Mouse (Mus musculus) naive thymus-derived CD4-positive, alpha-beta T cell, adult 2 months (primary cell): ENCODE data around the gene Klf15.

ENCODE experiments used
- DNase-seq: peaks from one replicate; pipeline ENCODE4 v3.0.0-alpha.2; 2011; ENCODE audit warnings: low read depth

The Klf15 gene

DNA sequence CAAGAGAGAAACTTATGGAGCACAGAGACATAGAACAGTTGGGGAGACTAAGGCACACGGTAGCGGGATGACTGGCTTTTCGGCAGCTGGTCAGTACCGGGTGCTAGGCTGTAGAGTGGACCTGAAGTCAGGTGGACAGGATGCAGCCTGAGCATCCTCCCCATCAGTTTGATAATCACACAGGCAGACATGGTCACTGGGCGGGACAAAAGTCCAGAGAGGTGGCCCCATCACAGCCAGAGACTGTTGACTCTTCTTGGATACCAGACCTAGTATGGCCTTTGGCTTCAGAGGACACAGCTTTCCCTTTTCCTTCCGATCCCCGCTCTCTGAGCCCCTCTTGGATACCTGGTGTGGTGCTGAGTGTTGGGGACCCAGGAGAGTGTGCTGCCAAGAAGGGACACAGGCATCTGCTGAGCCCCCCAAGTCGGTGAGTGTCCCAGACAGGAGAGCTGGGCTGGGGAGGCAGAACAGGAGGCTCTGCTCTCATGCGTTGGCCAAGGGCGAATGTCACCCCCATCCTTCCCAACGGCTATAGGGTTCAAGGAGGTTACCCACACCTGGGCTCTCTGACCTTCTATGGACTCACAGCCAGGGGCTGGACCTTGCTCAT is 2.8 kb downstream of the Klf15 start:
- no peak for DNase-seq

DNA sequence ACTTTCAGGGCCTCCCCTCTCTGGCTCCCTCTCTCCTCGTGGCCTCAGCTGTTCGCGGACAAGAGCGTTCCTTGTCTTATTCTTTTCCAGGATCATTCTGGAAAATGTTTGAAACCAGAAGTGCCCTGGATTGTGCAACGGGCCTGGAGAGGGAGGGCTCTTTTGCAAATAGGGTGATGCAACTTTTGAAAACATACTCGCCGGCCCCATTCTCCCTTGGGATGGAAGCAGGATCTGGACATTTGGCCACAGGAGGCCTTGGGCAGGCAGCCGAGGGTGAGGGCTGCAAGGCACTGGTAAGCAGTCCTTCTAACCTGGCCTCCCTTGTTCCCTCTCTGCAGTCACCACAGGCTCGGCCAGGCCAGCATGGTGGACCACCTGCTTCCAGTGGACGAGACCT is 3.7 kb downstream of the Klf15 start:
- DNase-seq: no peak

DNA sequence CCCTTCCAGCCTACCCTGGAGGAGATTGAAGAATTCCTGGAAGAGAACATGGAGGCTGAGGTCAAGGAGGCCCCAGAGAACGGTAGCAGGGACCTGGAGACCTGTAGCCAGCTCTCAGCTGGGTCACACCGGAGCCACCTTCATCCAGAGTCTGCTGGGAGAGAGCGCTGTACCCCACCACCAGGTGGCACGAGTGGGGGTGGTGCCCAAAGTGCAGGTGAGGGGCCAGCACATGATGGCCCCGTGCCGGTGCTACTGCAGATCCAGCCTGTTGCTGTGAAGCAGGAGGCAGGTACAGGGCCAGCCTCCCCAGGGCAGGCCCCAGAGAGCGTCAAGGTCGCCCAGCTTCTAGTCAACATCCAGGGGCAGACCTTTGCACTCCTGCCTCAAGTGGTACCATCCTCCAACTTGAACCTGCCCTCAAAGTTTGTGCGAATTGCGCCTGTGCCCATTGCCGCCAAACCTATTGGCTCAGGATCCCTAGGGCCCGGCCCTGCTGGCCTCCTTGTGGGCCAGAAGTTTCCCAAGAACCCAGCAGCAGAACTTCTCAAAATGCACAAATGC is 4.6 kb downstream of the Klf15 start:
- no peak for DNase-seq

DNA sequence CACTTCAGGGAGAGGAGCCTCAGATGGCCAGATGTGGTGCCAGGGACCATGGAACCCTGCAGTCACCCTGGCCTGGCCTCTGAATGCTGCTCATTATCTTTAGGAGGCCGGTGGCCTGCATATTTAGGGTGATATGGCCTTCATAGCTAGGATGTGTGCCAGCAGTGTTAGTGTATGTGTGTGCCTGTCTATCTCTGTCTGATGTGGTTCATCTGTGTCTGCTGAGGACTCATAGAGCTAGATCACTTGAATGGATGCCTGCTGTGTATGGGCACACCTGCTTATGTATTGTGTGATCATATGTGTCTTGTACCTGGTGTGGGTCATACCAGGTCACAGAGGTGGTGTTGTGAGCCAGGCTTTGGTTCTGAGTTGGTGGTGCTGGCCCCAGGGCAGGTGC is 5.8 kb downstream of the Klf15 start:
- no peak for DNase-seq

DNA sequence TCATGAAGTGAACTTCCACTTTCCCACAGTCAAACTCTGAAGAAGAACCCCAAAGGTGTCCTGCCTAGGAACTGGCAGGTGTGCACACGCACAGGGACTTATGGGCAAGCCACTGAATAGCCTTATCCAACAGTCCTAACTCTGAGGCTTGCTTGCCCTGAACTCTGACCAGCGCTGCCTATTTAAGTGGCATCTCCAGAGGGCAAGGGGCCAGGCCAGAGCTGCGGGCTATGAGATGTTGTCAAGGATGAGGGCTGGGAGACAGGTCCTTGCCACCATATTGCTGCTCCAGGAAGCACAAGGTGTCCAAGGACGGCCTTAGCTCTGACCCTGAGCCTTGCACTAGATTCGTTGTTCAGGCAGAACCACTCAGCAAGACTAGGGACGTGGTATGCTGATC is 6.7 kb downstream of the Klf15 start:
- DNase-seq: no peak

DNA sequence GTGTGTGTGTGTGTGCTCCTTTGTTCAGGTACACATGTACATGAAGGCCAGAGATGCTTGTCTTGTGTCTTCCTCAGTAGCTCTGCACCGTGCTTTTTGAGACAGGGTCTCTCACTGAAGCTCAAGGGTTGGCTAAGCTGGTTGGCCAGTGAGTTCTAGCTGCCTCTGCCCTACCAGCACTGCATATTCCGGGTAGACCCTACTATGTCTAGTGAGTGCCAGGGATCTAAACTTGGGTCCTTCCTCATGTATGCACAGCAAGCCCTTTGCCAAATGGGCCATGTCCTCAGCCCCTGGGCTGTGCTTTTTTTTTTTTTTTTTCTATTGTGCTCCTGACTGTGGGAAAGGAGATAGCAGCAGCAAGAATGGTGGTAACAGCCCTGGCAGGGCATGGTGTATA is 7.9 kb downstream of the Klf15 start:
- no peak for DNase-seq

DNA sequence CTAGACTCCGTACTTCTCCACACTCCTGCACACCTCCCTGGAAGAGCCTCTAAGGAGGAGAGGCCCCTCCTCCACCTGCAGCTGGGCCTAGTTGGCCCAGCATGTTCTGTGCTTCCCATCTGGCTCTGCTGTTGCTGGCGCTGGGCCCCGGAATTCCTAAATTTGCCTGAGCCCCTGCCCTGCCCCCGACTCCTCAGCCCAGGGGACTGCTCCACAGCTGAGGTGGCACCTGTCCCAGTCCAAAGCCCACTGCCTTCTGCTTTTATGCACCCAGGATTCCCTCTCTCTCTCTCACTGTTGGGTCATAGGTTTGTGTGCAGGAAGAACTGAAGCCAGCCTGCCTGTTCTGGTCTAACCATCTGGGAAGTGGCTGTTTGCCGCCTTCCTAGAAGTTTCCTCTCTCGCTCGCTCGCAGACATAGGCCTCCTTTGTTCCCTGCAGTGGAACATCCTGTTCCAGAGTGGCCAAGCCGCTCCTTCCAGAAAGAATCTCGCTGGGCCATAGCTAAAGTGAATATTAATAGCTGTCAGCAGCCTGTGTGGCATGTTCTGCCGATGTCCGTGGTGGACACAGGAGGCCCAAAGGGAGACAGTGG is 8.7 kb downstream of the Klf15 start:
- DNase-seq: no peak

DNA sequence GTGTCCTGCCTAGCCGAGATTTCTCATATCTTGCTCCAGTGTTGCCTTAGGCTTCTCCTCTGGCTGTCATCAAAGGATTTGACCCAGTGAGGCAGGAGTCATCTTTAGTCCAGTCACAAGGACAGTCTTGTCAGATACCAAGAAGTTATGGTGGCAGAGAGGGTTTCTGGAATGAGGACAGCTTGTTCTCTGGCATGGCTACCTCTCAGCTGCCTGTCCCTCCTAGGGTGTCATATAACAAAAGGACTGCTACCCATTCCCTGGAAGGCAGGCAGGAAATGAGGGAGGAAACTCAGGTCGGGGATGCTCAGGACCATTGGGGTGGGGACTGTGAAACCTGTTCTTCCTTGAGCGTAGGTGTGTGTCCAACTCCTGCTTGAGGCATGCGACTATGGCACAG is 9.7 kb downstream of the Klf15 start:
- DNase-seq: no peak

DNA sequence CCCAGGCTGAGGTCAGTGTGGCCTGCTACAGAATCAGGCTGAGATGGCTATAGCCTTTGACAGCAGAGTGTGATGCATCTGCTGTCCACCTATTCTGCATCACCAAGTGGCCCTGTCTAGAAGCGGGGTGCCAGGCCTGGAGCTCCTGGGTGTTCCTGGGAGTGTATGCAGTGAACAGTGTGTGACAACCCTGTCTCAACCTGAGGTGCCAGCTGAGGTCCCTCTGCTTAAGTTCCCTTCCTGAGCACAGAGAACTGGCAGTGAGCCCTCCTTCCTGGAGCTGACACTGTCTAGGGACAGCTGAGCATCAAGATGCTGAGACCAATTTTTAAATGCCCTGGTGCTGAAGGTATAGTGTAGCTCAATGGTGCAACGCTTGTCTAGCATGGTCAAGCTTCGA is 10.3 kb downstream of the Klf15 start:
- no peak for DNase-seq

DNA sequence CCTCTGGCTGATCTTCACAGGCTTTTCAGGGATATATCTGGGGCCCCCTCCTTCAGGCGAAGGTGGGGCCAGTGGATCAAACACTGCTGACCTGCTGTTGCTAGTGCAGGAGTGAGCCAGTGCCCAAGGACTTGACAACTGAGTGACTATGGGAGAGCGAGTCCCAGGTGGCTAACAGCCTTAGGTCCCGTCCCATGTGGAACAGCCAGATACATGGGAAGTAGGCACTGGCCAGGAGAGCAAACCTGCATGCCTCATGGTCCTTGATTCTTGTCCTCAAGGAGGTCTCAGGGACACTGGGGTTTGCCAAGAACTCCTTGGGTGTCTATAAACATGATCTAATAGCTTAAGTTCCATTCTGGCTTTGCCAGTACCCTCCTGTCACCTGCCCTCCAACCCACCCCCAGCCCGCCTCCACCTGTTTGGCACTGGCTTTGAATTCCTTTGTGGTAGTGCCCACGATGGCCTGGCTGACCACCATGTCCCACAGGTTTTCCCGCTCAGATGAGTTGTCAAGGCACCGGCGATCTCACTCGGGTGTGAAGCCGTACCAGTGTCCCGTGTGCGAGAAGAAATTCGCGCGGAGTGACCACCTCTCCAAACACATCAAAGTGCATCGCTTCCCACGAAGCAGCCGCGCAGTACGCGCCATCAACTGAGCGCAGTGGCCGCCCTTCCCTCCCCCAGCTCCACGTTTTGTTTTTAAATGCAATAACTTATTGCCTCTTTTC is 11.4 kb downstream of the Klf15 start:
- DNase-seq: no peak

DNA sequence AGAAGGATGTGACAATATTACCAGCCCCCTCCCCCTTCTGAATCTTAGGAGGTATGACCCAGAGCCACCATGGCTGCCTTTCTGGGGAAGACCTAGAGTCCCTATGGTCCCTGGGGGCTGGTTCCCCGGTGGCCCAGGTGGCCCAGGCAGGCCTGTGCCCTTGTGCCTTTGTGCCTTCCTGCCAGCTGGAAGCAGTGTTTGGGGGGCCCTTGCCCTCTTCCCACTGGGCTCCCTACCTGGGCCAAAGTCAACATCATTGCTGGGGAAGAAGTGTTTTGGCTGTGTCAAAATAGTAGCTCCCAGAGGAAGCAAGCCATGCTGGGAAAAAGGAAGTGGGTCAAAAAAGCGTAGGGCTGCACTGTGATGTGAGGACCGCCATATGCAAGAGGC is 12.0 kb downstream of the Klf15 start:
- DNase-seq: no peak

DNA sequence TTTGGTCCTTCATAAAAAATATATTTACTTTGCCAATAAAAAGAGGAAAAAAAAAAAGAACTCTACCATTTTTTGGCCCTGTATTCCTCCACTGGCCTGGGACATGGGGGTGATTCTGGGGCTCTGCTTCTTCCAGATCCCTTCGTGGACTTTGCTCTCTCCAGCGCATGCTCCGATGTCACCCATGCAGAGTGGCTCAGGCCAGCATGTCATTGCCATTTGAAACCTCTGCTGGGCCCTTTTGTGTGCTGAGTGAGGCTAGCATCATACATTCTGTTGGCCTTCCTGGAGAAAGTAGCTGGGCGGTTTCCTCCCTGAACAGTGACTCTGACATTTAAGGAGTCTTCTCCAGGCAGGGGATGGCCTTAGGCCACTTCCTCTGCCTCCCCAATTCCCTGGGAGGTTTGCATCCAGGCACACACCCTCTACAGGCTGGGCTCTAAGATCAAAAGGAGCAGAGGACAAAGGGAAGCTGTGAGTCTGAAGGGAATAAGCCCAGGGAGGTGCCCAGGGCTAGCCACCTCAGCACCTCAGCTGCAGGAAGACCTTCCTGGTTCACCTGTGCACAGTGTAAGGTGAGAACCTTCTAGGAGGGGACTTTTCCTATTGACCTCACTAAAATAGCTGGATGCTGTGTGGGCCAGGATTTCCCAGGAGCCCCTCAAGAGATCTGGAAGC is 12.9 kb downstream of the Klf15 start:
- DNase-seq: no peak

DNA sequence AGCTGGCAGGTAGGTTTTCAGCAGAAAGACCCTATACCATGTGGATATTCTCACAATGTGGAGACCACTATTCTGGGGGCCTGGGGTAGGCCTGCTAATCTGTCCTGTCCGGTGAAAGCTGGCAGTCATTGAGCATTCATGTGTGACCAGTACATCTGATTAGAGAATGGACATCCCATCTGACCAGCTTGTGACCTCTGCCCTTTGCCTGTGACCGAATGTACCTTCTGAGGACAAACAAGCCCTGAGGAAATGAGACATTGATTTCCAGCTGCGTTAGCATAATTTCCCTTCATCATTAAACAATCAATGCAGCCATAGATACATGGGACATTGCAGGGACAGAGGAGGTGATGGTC is 13.5 kb downstream of the Klf15 start:
- DNase-seq: no peak

DNA sequence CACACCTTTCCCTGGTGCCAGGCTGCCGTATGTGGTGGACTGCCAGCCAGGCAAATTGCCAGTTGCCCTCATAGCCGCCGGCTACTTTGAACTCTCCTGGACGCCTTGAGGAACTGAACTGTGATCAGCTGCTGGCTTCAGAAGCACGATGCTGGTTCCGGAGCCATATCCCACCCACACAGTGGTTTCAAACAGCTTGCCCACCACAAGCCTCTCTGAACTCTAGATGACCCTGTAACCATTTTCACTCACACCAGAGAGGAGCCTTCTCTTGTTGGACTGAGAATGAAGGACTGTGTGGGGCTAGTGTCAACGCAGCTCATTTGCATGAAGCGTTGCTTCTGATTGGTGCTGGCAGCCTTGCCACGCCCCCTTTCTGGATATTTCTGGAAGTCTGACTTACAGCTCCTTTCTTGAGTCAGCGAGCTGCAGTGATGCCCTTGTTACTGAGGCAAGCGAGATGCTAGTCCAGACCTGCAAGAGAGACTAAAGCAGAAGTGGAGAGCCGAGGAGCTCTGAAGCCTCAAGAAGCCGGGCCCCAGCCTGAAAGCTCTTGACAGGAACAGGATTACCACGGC is 14.7 kb downstream of the Klf15 start:
- no peak for DNase-seq

DNA sequence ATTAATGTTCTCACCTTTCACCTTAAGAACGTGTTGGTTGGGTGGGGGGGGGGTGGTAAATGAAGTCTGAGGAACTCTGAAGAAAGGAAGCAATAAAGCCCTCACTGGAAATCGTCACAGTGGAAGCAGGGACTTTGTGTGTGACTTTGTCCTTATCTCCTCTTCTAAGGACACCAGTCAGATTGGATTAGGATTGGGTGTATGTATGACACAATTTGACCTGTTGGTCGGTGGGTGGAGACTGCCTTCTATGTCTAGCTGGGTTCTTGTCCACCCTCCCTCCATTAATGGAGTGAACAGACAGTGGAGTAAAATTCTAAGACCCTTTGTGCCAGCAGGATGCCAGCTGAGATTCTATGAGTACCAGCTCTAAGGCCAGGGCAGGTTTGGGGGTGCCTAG is 21.9 kb downstream of the Klf15 start:
- no peak for DNase-seq

DNA sequence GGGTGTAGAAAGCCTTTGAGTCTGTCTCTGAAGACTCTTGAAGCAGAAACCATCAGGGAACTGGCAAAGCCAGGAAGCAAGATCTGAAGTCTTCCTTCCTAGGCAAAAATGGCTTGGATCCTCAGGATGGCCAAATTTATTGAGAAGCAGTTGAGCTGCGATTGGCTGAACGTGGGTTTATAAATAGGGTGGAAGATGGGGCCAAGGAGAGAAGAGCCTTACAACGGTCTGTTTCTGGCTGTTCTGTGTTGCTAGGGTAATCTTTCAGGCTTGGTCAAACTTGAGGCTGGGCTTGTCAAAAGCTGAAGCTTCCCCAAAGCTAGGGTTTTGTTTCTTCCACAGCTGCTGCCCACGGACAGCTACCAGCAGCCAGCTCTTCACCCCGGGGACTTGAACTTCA is 22.5 kb downstream of the Klf15 start:
- no peak for DNase-seq

DNA sequence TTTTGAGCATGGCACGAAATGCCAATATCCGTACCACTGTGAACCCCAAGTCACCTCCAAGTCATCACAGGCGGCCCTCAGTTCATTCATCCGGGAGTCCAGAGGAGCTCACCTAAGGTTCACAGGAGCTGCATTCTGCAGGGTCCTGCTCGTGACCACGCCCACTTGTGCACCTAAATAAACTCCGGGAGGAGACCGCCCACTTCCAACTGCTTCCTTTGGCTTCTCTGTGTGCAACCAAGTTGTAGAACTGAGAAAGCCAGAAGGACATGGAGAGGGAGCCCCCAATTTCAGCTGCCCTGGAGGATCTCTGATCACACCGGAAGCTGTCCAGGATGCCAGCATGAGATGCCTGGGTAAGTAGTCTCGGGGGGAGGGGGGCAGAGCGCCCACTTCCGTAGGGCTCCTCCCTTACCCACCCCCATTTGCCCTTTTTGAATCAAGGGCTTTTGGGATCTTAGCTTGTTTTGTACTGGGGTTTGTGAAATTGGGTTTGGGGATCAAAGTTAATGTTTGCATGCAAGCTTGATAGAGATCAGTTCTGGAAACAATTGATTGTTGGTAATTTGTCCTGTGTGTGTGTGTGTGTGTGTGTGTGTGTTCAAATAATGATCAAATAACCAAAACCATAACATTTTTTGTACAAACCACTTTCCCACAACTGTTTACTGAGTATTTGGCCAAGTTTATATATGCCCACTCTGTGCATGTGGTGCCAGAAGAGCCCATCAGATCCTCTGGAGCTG is 24.0 kb downstream of the Klf15 start, which contains the start of gene Aldh1l1:
TSS of gene Aldh1l1 (plus strand) at position 252 of the 746 bp plus-strand sequence.
- DNase-seq: no peak

DNA sequence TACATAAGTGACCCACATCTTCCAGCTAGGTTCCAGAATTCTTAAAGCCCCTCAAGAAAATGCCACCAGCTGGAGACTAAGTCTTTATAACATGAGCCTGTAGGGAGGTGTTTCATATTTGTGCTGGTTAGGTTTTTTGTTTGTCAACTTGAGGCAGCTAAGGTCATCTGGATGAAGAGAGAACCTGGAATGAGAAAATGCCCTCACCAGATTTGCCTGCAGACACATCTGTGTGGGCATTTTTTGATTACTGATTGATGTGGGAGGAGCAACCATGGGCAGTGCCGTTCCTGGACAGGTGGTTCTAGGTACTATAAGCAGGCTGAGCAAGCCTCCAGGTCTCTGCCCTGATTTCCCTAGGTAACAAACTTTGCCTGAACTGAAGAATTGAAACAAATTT is 25.2 kb downstream of the Klf15 start:
- no peak for DNase-seq

DNA sequence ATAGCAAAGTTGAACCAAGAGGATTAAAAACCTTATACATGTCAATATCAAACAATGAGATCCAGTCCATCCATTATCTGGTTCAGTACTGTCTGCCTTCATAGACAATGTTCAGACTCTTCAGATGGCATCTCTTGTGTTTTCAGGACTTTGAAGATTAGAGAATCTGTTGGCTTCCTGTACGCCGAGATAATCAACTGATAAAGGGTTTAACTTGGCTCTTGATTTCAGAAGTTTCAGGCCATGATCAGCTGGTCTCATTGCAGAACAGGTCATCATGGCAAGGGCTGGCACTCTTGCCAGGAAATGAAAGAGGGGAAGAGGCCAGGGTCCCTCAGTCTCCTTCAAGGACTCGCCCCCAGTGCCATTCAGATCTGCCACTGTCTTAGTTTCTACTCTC is 27.2 kb downstream of the Klf15 start:
- DNase-seq: no peak

DNA sequence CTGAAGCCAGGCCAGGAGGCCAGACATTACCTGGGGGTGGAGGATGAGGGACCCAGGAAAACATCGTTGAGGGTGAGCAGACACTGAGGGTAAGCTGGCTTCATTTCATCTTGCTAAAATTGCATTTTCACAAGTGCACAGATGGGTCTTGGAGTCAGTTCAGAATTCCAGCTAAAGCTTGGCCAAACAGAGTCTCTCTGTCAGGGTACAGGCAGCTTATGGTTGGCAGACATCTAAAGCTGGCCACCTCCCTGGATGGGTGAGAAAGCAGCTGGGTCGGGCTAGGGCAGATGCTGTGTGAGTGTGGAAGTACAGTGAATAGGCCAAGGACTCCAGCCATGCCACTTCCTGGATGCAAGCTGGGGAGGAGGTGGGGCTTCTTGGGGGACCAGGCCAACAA is 28.6 kb downstream of the Klf15 start:
- DNase-seq: no peak

DNA sequence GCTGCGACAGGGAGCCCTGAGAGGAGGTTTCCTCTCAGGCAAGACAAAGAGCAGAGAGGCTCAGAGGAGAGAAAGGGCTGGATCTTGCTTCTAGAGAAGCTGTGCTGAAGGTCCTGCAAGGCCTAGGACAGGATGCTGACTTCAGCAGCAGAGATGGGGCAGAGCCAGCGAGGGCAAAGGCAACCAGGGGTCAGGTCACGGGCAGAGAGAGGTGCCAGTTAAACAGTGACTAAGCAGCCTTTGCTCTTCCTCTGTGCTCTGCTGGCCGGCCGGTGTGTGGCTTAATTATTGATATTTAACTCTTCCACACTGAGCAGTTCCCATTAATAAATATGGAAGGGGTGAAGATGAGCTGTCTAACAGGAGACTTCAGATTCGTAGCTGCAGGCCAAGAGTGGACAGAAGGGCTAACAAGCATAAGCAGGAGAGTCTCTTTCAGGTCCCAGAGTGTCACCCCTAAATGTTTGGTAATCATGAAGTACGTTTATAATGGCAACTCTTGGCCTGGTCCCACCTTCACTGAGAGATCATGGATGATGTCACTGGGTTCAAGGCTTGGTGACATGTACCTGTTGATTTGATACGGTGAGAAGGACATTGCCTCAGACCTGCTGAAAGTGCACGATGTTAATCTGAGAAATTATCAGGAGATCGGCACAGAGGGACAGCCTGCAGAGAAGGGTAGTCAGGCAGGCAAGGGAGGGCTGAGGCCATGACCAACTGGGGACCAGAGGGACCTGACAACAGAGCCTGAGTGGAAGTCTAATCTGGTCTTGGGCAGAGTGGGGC is 29.8 kb downstream of the Klf15 start:
- no peak for DNase-seq
